Mouse (Mus musculus) forebrain, embryonic 11.5 days (tissue): ENCODE data around the gene Slit2. TPM values are rescaled to one million over a fixed set of nuclear protein-coding genes. Genes with fewer than 3 reads are reported as not detected.
A peak's percentile ranks its signal among the peaks of the same experiment; 100 is the strongest.

Experiments used
- ATAC-seq: fragments of 200-750 bp; cut with Nextera tagmentation; replicated peaks from 2 replicates; pipeline ENCODE4 v1.8.0; 2017; ENCODE audit warnings: moderate TSS enrichment; ENCODE audit not compliant: low FRiP score
- DNase-seq: peaks from one replicate; pipeline ENCODE4 v3.0.0-alpha.2; 2017; ENCODE audit warnings: low spot score
- H3K27ac ChIP-seq: fragments of 300-500 bp; sonication (generic); 2 replicates; pipeline ENCODE4 v1.5.1; 2014; ENCODE audit warnings: low read depth, low read length
- H3K27me3 ChIP-seq: fragments of 300-500 bp; sonication (generic); 2 replicates; pipeline ENCODE4 v1.6.1; 2014; ENCODE audit warnings: mild to moderate bottlenecking, low read length, mixed read lengths; ENCODE audit not compliant: control insufficient read depth, insufficient read depth
- H3K36me3 ChIP-seq: fragments of 300-500 bp; sonication (generic); 2 replicates; pipeline ENCODE4 v1.6.1; 2014; ENCODE audit warnings: mild to moderate bottlenecking, low read length, moderate library complexity, mixed read lengths; ENCODE audit not compliant: control insufficient read depth, insufficient read depth
- H3K4me1 ChIP-seq: fragments of 300-500 bp; sonication (generic); replicated peaks from 2 replicates; pipeline ENCODE4 v1.6.1; 2014; ENCODE audit warnings: low read length, mixed read lengths; ENCODE audit not compliant: control insufficient read depth, insufficient read depth
- H3K4me2 ChIP-seq: fragments of 300-500 bp; sonication (generic); 2 replicates; pipeline ENCODE4 v1.6.1; 2014; ENCODE audit warnings: low read depth, mild to moderate bottlenecking, low read length, moderate library complexity, mixed read lengths; ENCODE audit not compliant: severe bottlenecking
- H3K4me3 ChIP-seq: fragments of 300-500 bp; sonication (generic); 2 replicates; pipeline ENCODE4 v1.5.1; 2014; ENCODE audit warnings: low read depth, low read length
- H3K9ac ChIP-seq: fragments of 300-500 bp; sonication (generic); 2 replicates; pipeline ENCODE4 v1.6.1; 2014; ENCODE audit warnings: low read length
- H3K9me3 ChIP-seq: fragments of 300-500 bp; sonication (generic); 2 replicates; pipeline ENCODE4 v1.6.1; 2016; ENCODE audit warnings: low read length, mixed read lengths; ENCODE audit not compliant: control insufficient read depth
- WGBS: fragments of 180-500 bp; shearing (Covaris S2); extraction: QIAGEN DNeasy Blood & Tissue Kit; methylation state at CpG from one replicate; pipeline ENCODE4 v1.1.7; 2014; 5-methylcytosine and 5-hydroxymethylcytosine counted together
- polyA plus RNA-seq: library from polyadenylated mRNA; unstranded; fragments of >200 nt; fragmentation: Nextera tagmentation; extraction: Ambion mirVana; gene quantifications from 2 replicates; pipeline ENCODE4 v1.2.1, GENCODE M21; 2014

The Slit2 gene
- polyA plus RNA-seq, 1 experiment from 2014 or later, result 28.5 TPM

DNA sequence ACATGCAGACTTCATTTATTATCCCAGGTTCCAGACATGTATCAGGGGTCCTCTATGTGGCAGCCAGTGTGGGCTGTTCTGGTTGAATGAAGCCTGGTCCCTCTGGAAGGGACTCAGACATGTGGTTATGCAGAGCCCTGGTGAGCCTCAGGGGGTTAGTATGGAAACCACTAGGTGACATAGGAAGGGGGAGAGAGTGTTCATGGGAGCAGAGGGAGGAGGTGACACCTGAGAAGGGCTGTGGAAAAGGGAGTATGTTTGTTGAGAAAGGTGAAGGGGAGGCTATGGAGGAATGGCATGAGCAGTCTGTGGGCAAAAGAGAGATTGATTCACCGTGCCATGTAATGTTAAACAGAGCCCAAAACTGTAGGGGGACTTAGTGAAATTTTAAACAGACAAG is 51.9 kb downstream of the Slit2 start:
- no peak overlapping the region for H3K9ac ChIP-seq
- no peaks in the 10 kb centered on the region for H3K4me1 ChIP-seq
- DNase-seq (no peak), ATAC-seq (no peak)
- no peaks in the 10 kb centered on the region for H3K27me3 ChIP-seq
- H3K9me3 ChIP-seq, result no peaks in the 10 kb centered on the region
- no peaks in the 10 kb centered on the region for H3K36me3 ChIP-seq
- H3K4me2 ChIP-seq, result no peak overlapping the region
- WGBS, result 83% methylated on average over 1 of the region's 1 CpGs
- no peak overlapping the region for H3K4me3 ChIP-seq
- H3K27ac ChIP-seq, result no peak overlapping the region

DNA sequence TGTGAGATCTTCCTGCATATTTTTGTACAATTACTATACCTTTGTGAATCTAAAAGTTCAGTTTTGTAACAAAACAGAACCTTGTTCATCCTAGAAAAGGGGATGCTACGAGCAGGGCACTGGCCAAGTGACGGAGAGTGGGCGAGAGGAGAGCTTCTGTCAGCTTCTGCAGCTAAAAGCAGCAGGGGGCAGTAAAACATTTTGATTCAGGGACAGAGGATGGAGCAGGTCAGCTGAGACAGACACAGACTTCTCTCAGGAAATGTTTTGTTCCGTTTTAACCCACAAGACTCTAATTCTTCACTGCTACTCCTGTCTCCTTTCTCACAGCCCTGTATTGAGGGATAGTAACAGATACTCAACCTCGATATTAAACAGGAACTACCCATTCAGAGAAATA is 55.1 kb downstream of the Slit2 start:
- H3K4me3 ChIP-seq, result no peak overlapping the region
- no peaks in the 10 kb centered on the region for H3K36me3 ChIP-seq
- DNase-seq, result no peak
- H3K9ac ChIP-seq, result no peak overlapping the region
- no peaks in the 10 kb centered on the region for H3K27me3 ChIP-seq
- 0 out of 2 replicates have a peak, but pooled peaks have one; percentile 67 for ATAC-seq
- H3K9me3 ChIP-seq, result no peaks in the 10 kb centered on the region
- no peak overlapping the region for H3K27ac ChIP-seq
- no peak overlapping the region for H3K4me2 ChIP-seq
- no peaks in the 10 kb centered on the region for H3K4me1 ChIP-seq
- 43% methylated on average over 5 of the region's 5 CpGs for WGBS

DNA sequence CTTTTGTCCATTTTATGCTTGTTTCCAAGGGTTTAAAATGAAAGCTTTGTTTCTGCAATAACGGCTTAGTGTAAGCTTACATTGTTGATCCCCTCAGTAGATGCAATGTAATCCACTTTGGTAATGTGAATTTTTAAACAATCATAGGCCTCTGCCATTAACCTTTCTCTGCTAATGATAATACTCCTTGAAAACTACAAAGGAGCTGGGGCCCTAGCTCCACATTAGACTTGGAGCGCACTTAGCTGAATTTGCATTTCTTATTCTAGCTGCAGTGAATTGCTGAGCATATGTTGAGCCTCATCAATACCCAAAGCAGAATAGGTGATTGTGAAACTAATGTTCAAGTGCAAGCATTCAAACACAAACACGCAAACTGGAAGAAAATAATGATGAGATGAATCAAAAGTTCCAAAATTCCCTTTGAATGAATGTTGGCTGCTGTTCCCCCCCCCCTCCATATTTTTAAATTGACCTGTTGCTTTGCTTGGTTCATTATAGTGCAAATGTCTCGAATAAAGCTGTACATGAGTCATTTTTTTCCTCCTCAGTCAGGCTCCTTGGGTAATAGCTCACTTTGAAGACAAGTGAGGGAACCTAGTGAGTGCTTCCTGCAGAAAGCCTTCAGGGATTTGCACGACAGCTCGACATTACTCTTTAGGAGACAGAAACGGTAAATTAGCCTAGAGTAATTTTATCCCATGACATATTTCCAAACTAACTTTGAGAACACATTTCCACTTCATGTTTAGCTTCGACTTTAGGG is 66.2 kb downstream of the Slit2 start:
- Histone ChIP-seq H3K36me3 (no peaks in the 10 kb centered on the region), H3K27me3 (no peaks in the 10 kb centered on the region), H3K4me3 (no peak overlapping the region), H3K9me3 (no peaks in the 10 kb centered on the region), H3K27ac (peak overlapping the region; percentile 50; the same call in 1 of the 2 replicates), H3K4me2 (0 out of 2 replicates have a peak overlapping the region, but pooled peaks have one; percentile 3), H3K9ac (no peak overlapping the region), H3K4me1 (peaks cover 8% of the 10 kb centered on the region; the same call in 1 of the 2 replicates)
- ATAC-seq (peak; percentile 79), DNase-seq (no peak)
- WGBS, result 19% methylated on average over 8 of the region's 8 CpGs

DNA sequence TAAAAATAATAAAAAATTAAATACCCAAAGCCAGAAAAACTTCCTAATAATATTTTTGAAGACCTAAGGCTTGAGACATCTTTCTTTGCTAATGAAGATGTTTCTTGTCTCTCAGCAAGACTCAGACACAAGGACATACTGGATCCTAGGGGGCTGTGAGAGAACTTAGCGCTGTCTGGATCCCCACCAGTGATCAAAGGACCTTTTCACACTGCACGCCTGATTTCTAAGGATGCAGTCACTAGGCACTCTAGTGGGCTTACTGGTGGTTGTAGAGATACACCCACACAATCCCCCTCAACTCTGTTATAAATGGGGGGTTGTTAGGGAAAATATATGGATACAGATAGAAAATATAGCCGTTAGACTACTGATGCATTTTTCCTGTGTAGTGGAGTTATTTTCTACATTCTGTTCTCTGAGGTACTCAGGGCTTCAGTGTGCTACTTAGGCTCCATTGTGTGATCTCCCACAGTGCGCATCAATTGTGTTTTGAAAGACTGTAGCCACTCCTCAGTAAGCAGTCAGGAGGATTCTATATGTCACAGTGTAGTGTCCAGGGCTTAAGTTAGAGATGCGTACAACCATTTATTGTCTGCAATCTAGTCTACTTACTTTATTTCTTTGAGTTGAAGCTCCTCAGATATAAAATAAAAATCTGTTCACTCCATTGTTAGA is 67.8 kb downstream of the Slit2 start:
- H3K4me3 ChIP-seq, result no peak overlapping the region
- H3K27me3 ChIP-seq, result no peaks in the 10 kb centered on the region
- ATAC-seq (no peak), DNase-seq (no peak)
- H3K9ac ChIP-seq, result no peak overlapping the region
- no peaks in the 10 kb centered on the region for H3K9me3 ChIP-seq
- no peak overlapping the region for H3K4me2 ChIP-seq
- H3K27ac ChIP-seq, result no peak overlapping the region
- peaks cover 8% of the 10 kb centered on the region; the same call in 1 of the 2 replicates for H3K4me1 ChIP-seq
- 23% methylated on average over 5 of the region's 5 CpGs for WGBS
- H3K36me3 ChIP-seq, result no peaks in the 10 kb centered on the region

DNA sequence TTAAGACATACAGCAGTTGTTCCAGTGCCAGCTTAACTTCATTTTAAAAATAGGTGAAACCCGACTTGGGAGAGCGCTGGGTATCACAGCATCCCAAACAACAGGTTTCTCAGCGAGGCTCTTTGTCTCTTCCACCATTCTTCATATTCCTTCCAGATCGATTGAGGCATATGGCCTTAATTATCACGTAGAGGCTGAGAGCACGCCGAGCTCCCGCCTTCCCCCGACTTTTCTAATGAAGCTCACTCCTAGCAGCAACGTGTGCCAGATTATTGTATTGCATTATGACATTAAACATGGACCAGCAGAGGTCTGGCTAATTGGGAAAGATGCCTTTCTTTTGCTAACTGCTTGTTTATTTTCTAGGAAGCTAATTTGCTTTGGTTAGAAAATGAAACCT is 75.7 kb downstream of the Slit2 start:
- Histone ChIP-seq H3K4me1 (peaks cover 3% of the 10 kb centered on the region; the same call in 1 of the 2 replicates), H3K4me2 (0 out of 2 replicates have a peak overlapping the region, but pooled peaks have one; percentile 9), H3K27me3 (no peaks in the 10 kb centered on the region), H3K27ac (no peak overlapping the region), H3K4me3 (no peak overlapping the region), H3K36me3 (no peaks in the 10 kb centered on the region), H3K9me3 (no peaks in the 10 kb centered on the region), H3K9ac (no peak overlapping the region)
- WGBS, result 19% methylated on average over 10 of the region's 10 CpGs
- ATAC-seq, result peak; percentile 81
- peak; percentile 54 for DNase-seq

DNA sequence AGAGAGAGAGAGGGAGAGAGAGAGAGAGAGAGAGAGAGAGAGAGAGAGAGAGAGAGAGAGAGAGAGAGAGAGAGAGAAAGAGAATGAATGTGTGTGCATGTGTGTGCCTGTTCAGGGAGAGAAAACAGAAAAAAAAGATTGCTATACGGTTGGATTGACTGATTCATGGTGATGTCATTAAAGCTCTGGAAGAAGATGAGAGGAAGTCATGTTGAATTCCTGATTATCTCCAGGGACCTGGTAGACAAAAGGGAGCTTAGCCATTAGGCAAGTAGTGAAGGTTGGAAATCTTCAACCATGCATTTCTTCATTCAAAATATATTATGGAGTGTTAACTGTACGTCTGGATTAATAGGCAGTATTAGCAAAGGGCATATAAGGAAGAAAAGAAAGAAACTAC is 77.8 kb downstream of the Slit2 start:
- Histone ChIP-seq H3K9ac (no peak overlapping the region), H3K36me3 (no peaks in the 10 kb centered on the region), H3K4me1 (peaks cover 3% of the 10 kb centered on the region; the same call in 1 of the 2 replicates), H3K27ac (no peak overlapping the region), H3K27me3 (no peaks in the 10 kb centered on the region), H3K4me2 (no peak overlapping the region), H3K4me3 (no peak overlapping the region), H3K9me3 (no peaks in the 10 kb centered on the region)
- DNase-seq, result no peak
- 15% methylated on average over 2 of the region's 2 CpGs for WGBS
- ATAC-seq, result peak; percentile 53; the same call in 1 of the 2 replicates

DNA sequence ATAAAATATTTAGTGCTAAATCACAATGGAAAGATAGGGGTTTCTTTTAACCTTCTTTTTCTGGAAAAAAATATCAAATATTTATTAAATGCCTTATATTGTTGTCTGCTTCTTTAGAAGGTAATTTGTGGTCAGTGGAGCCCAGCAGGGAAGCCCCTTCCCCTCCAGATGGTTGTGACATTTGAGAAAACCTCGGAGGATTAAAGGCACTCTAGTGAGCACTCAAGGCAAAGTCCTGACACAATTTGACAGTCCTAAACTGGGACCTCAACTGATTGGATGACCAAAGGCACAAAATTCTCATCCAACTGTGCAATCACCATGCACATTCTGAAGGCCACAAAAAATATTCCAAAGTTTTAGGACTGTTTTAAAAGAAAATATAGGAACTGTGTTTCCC is 95.8 kb downstream of the Slit2 start:
- H3K27me3 ChIP-seq, result no peaks in the 10 kb centered on the region
- ATAC-seq (no peak), DNase-seq (no peak)
- no peak overlapping the region for H3K4me3 ChIP-seq
- H3K4me1 ChIP-seq, result peaks cover 3% of the 10 kb centered on the region; the same call in 1 of the 2 replicates
- H3K27ac ChIP-seq, result no peak overlapping the region
- H3K9me3 ChIP-seq, result no peaks in the 10 kb centered on the region
- 9% methylated on average over 1 of the region's 1 CpGs for WGBS
- H3K9ac ChIP-seq, result no peak overlapping the region
- no peak overlapping the region for H3K4me2 ChIP-seq
- H3K36me3 ChIP-seq, result no peaks in the 10 kb centered on the region

DNA sequence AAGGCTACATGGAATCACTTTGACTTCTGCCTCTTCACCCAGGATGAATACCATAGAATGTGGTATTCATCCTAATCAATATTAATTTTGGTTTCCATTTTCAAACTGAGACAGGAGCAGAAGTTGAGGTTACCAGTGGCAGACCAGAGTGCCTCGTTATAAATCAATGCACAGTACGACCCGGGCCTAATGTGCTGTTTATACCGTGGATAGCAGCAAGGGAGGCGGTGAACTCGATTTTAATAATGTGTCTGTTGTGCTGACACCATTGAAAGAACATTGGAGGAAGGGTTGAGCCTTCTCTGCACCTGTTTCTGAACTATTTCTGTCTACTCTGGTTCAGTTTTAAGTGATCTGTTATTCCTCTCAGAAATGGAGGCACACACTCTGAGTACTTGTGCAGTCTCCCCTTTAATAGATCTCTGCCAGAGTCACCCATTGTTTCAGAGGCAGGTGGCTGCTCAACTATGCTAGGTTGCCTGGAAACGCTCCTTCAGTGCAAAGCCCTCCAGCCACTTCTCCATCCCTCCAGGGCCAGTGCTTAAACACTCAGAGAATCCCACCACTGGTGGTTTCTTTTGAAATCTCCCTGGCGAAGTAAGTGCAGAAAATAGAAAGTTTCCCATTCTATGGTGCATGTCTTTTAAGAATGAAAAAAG is 98.4 kb downstream of the Slit2 start:
- peaks cover 3% of the 10 kb centered on the region; the same call in 1 of the 2 replicates for H3K4me1 ChIP-seq
- no peaks in the 10 kb centered on the region for H3K36me3 ChIP-seq
- no peak overlapping the region for H3K9ac ChIP-seq
- peak; percentile 50 for DNase-seq
- WGBS, result 41% methylated on average over 8 of the region's 8 CpGs
- no peak overlapping the region for H3K4me2 ChIP-seq
- ATAC-seq, result peak; percentile 83
- H3K27me3 ChIP-seq, result no peaks in the 10 kb centered on the region
- H3K9me3 ChIP-seq, result no peaks in the 10 kb centered on the region
- H3K4me3 ChIP-seq, result no peak overlapping the region
- H3K27ac ChIP-seq, result peak overlapping the region; percentile 25
